Mouse (Mus musculus) embryonic facial prominence, embryonic 15.5 days (tissue): ENCODE data around the gene Cplx3. TPM values are rescaled to one million over a fixed set of nuclear protein-coding genes. Genes with fewer than 3 reads are reported as not detected.
A peak's percentile ranks its signal among the peaks of the same experiment; 100 is the strongest.

Experiments
- ATAC-seq: fragments of 200-750 bp; cut with Nextera tagmentation; 2 replicates; pipeline ENCODE4 v1.8.0; 2017; ENCODE audit warnings: low read depth, moderate TSS enrichment; ENCODE audit not compliant: insufficient number of reproducible peaks, low FRiP score, low TSS enrichment
- H3K27ac ChIP-seq: fragments of 300-500 bp; sonication (generic); replicated peaks from 2 replicates; pipeline ENCODE4 v1.5.1; 2015; ENCODE audit warnings: mild to moderate bottlenecking, inconsistent platforms
- H3K27me3 ChIP-seq: fragments of 300-500 bp; sonication (generic); 2 replicates; pipeline ENCODE4 v1.6.1; 2015; ENCODE audit warnings: inconsistent platforms
- H3K36me3 ChIP-seq: fragments of 300-500 bp; sonication (generic); 2 replicates; pipeline ENCODE4 v1.6.1; 2015; ENCODE audit warnings: mild to moderate bottlenecking, inconsistent platforms
- H3K4me1 ChIP-seq: fragments of 300-500 bp; sonication (generic); 2 replicates; pipeline ENCODE4 v1.6.1; 2015; ENCODE audit warnings: inconsistent platforms
- H3K4me2 ChIP-seq: fragments of 300-500 bp; sonication (generic); replicated peaks from 2 replicates; pipeline ENCODE4 v1.6.1; 2015; ENCODE audit warnings: mild to moderate bottlenecking, inconsistent platforms
- H3K4me3 ChIP-seq: fragments of 300-500 bp; sonication (generic); replicated peaks from 2 replicates; pipeline ENCODE4 v1.5.1; 2015; ENCODE audit warnings: mild to moderate bottlenecking, inconsistent platforms
- H3K9ac ChIP-seq: fragments of 300-500 bp; sonication (generic); 2 replicates; pipeline ENCODE4 v1.6.1; 2015; ENCODE audit warnings: inconsistent platforms
- H3K9me3 ChIP-seq: fragments of 300-500 bp; sonication (generic); replicated peaks from 2 replicates; pipeline ENCODE4 v1.6.1; 2016; ENCODE audit warnings: inconsistent platforms
- WGBS: fragments of 180-500 bp; shearing (Covaris S2); methylation state at CpG from one replicate; pipeline ENCODE4 v1.1.7; 2015; 5-methylcytosine and 5-hydroxymethylcytosine counted together
- polyA plus RNA-seq: library from polyadenylated mRNA; unstranded; fragments of >200 nt; fragmentation: Nextera tagmentation; extraction: Ambion mirVana; gene quantifications from 2 replicates; pipeline ENCODE4 v1.2.1, GENCODE M21; 2015

Cplx3 gene
- polyA plus RNA-seq, 1 experiment from 2014 or later = not detected

DNA sequence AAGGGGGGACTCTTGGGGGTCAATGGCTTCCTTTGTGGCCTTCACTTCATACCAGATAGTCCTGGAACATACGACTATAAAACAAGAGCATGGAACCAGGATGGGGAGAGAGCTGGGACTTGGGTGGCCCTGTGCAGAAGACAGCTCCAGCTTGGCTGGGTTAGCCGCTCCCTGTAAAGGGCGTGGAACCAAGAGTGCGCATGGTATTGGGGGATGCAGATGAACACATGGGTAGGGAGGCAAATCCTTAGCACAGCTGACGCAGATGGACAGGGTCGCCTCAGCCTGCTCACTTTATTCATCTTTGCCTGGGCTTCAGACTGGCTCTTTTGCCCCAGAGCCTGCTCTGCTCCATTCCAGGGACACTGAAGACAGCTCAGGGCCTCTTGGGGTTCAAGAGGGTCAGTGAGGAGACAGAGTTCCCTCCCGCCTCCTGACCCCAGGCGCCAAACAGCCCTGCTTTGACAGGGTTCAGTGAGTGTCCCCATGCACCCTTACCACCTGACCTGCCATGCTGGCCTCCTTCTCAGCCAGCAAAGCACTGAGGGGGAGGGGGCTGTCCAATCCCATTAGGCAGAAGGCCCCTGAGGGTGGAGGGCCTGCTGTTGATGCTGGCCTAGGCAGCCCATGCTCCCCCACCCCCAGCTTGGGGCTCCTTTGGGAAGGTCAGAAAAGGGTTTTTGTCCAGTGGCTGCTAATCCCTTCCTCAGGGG is 7.1 kb downstream of the Cplx3 start:
- Histone ChIP-seq H3K36me3 (peaks cover 16% of the 10 kb centered on the region), H3K4me3 (no peak overlapping the region), H3K9me3 (no peaks in the 10 kb centered on the region), H3K4me2 (no peak overlapping the region), H3K27me3 (no peaks in the 10 kb centered on the region), H3K27ac (no peak overlapping the region), H3K4me1 (0 out of 2 replicates have a peak, but pooled peaks cover 5% of the 10 kb centered on the region), H3K9ac (no peak overlapping the region)
- 29% methylated on average over 8 of the region's 8 CpGs for WGBS
- ATAC-seq = no peak

GRCm38 (mm10) chr9:57597929-57598382 is 8.1 kb downstream of the Cplx3 start:
- no peak for ATAC-seq
- Histone ChIP-seq H3K27me3 (no peaks in the 10 kb centered on the region), H3K9ac (no peak overlapping the region), H3K27ac (no peak overlapping the region), H3K4me3 (no peak overlapping the region), H3K4me2 (no peak overlapping the region), H3K36me3 (peaks cover 27% of the 10 kb centered on the region), H3K4me1 (0 out of 2 replicates have a peak, but pooled peaks cover 5% of the 10 kb centered on the region), H3K9me3 (no peaks in the 10 kb centered on the region)
- 20% methylated on average over 4 of the region's 4 CpGs for WGBS

- Histone ChIP-seq H3K9me3 (no peaks in the 10 kb centered on the region), H3K27ac (0 out of 2 replicates have a peak overlapping the region, but pooled peaks have one; percentile 11), H3K4me1 (0 out of 2 replicates have a peak, but pooled peaks cover 4% of the 10 kb centered on the region), H3K9ac (no peak overlapping the region), H3K4me2 (no peak overlapping the region), H3K4me3 (no peak overlapping the region), H3K27me3 (no peaks in the 10 kb centered on the region), H3K36me3 (peaks cover 32% of the 10 kb centered on the region)
- ATAC-seq = no peak
- WGBS = 73% methylated on average over 8 of the region's 8 CpGs
Measured at GRCm38 (mm10) chr9:57597265-57597664, 8.8 kb downstream of the Cplx3 start.

DNA sequence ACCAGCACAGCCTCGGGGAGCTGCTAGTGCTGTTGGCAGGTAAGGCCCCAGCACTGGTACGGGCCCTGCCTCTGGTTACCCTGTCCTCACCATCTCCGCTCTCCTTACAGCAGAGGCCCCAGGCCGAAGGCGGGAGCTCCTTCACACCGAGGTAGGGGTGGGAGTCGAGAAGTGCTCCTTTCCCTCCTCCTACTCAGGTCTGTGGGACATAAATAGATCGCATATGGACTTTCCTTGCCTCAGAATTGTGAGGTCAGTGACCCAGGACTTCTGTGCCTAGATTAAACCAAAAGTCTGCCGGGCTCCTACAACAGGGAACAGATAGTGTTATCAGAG is 11.9 kb downstream of the Cplx3 start:
- 68% methylated on average over 9 of the region's 9 CpGs for WGBS
- no peak overlapping the region for H3K9ac ChIP-seq

GRCm38 (mm10) chr9:57593454-57594173 is 12.5 kb downstream of the Cplx3 start:
- H3K27me3 ChIP-seq = no peaks in the 10 kb centered on the region
- no peak overlapping the region for H3K27ac ChIP-seq
- 52% methylated on average over 12 of the region's 12 CpGs for WGBS
- H3K4me3 ChIP-seq = no peak overlapping the region
- peaks cover 18% of the 10 kb centered on the region for H3K4me1 ChIP-seq
- ATAC-seq = no peak
- H3K4me2 ChIP-seq = no peak overlapping the region
- peaks cover 32% of the 10 kb centered on the region for H3K36me3 ChIP-seq
- H3K9ac ChIP-seq = no peak overlapping the region
- H3K9me3 ChIP-seq = no peaks in the 10 kb centered on the region

More for the DNA sequence above, 11.9 kb downstream of the Cplx3 start:
- no peak overlapping the region for H3K4me2 ChIP-seq
- no peak overlapping the region for H3K4me3 ChIP-seq
- peaks cover 32% of the 10 kb centered on the region for H3K36me3 ChIP-seq
- H3K9me3 ChIP-seq = no peaks in the 10 kb centered on the region
- no peaks in the 10 kb centered on the region for H3K27me3 ChIP-seq
- H3K27ac ChIP-seq = no peak overlapping the region
- ATAC-seq = no peak
- H3K4me1 ChIP-seq = peaks cover 13% of the 10 kb centered on the region; the same call in 1 of the 2 replicates

DNA sequence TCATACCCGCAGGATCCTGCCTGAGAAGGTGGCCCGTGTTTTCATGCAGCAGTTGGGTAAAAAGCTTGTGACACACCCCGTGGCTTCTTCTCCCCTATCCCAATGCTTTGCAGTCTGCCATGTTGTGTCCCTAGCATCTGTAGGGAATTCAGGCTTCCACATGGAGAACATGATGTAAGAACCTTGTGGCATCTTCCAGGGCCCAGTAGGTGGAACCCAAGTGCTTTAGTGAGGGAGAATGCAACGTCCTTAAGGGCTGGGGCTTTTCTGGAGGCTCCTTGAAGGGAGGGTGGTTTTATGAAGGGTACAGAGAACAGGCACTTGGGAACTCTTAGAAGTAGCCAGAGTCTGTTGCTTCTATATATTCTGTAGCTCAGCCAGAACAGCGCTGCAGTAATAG is 15.4 kb downstream of the Cplx3 start:
- no peak overlapping the region for H3K4me2 ChIP-seq
- H3K27me3 ChIP-seq = no peaks in the 10 kb centered on the region
- H3K27ac ChIP-seq = no peak overlapping the region; the same call in 1 of the 2 replicates
- peaks cover 52% of the 10 kb centered on the region for H3K36me3 ChIP-seq
- H3K4me3 ChIP-seq = 0 out of 2 replicates have a peak overlapping the region, but pooled peaks have one; percentile 83
- H3K9ac ChIP-seq = no peak overlapping the region
- 32% methylated on average over 5 of the region's 5 CpGs for WGBS
- no peaks in the 10 kb centered on the region for H3K9me3 ChIP-seq
- peaks cover 20% of the 10 kb centered on the region for H3K4me1 ChIP-seq
- ATAC-seq = no peak

- WGBS = under 1% methylated on average over 58 of the region's 58 CpGs
- peak; percentile 86 for ATAC-seq
- Histone ChIP-seq H3K27me3 (no peaks in the 10 kb centered on the region), H3K4me3 (peak within 1 kb of the TSS; percentile 83), H3K4me2 (peak within 1 kb of the TSS; percentile 79), H3K9me3 (no peaks in the 10 kb centered on the region), H3K9ac (peak within 1 kb of the TSS; percentile 70), H3K36me3 (peaks cover 50% of the 10 kb centered on the region), H3K27ac (peak within 1 kb of the TSS; percentile 88), H3K4me1 (peaks cover 20% of the 10 kb centered on the region)
Measured at GRCm38 (mm10) chr9:57589224-57590126, 16.6 kb downstream of the Cplx3 start, which contains the start of gene Ulk3. Gene Ulk3, plus strand, starts transcription at chr9:57589452.

GRCm38 (mm10) chr9:57584991-57585390 is 21.1 kb downstream of the Cplx3 start:
- H3K4me1 ChIP-seq = peaks cover 10% of the 10 kb centered on the region
- no peak overlapping the region for H3K9ac ChIP-seq
- no peak overlapping the region for H3K4me3 ChIP-seq
- 78% methylated on average over 3 of the region's 3 CpGs for WGBS
- H3K4me2 ChIP-seq = no peak overlapping the region
- no peaks in the 10 kb centered on the region for H3K27me3 ChIP-seq
- H3K9me3 ChIP-seq = no peaks in the 10 kb centered on the region
- no peak overlapping the region for H3K27ac ChIP-seq
- no peak for ATAC-seq
- peaks cover 74% of the 10 kb centered on the region for H3K36me3 ChIP-seq

DNA sequence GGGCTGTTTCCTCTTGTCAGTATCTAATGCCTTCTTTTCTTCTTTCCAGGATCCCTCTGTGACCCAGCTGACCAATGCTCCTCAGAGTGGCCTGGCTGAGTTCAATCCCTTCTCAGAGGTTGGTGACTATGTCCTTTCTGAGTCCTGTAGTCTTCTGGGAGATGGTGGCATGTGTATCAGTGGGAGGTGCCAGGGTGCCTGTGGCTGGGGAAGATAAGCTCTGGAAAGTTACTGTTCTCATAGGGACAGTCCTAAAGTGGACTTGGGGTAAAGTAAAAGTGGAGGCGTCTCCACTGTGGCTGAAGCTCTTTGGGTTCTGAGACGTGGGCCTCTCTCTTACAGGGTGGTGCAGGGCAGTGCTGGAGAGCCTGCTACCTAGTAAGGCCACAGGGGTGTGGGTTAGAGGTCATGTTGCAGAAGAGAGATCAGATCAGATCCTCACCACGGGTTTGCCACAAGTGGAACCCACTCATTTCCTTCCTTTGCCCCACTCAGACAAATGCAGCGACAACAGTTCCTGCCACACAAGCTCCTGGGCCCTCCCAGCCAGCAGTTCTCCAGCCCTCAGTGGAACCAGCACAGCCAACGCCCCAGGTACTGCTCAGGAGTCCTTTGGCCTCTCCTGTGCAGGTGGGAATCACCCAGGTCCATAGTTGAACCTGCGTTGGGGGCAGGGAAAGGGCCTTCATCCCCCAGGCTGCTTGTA is 28.8 kb downstream of the Cplx3 start:
- no peak overlapping the region for H3K27ac ChIP-seq
- H3K9ac ChIP-seq = no peak overlapping the region
- H3K4me1 ChIP-seq = no peaks in the 10 kb centered on the region
- no peak overlapping the region for H3K4me2 ChIP-seq
- H3K9me3 ChIP-seq = no peaks in the 10 kb centered on the region
- no peak overlapping the region for H3K4me3 ChIP-seq
- no peaks in the 10 kb centered on the region for H3K27me3 ChIP-seq
- WGBS = 73% methylated on average over 6 of the region's 6 CpGs
- ATAC-seq = no peak
- H3K36me3 ChIP-seq = peaks cover 48% of the 10 kb centered on the region

DNA sequence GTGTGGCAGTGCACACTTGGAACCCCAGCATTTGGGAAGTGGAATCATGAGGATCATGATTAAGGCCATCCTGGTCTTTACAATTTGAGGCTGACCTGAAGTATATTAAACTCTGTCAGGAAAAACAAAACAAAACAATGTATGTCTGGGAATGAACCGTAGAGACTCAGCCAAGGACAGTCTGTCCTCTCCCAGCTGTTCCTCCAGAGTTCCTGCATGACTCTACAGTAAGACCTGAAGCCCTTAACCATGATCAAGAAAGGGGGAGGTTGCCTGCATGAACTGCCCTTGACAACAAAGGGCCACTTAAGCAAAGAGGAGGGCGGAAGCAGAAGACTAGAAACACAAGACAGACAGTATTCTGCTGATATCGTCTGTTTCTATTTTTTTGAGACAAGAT is 30.5 kb downstream of the Cplx3 start:
- no peak for ATAC-seq
- 82% methylated on average over 3 of the region's 3 CpGs for WGBS

More for the DNA sequence above, 30.5 kb downstream of the Cplx3 start:
- no peaks in the 10 kb centered on the region for H3K9me3 ChIP-seq
- H3K36me3 ChIP-seq = peaks cover 30% of the 10 kb centered on the region
- H3K4me3 ChIP-seq = no peak overlapping the region
- H3K4me1 ChIP-seq = no peaks in the 10 kb centered on the region
- H3K27me3 ChIP-seq = no peaks in the 10 kb centered on the region
- H3K27ac ChIP-seq = no peak overlapping the region
- no peak overlapping the region for H3K9ac ChIP-seq
- H3K4me2 ChIP-seq = no peak overlapping the region
